Mouse (Mus musculus) liver, embryonic 14.5 days (tissue): ENCODE data around the gene Slc25a13.

Source experiments
- CTCF ChIP-seq: IDR thresholded peaks from 2 replicates; pipeline ENCODE4 v1.5.1; 2016; ENCODE audit warnings: antibody characterized with exemption, low read depth, control low read depth
- EP300 ChIP-seq: IDR thresholded peaks from 2 replicates; pipeline ENCODE4 v1.6.1; 2016; ENCODE audit warnings: antibody characterized with exemption, low read depth

- no peak for TF ChIP-seq CTCF
- no peak for TF ChIP-seq EP300
Observed at GRCm38 (mm10) chr6:6192413-6192812, 24.6 kb downstream of the Slc25a13 start.
